Mouse (Mus musculus): ENCODE results near the gene Mfsd2b.

DNA sequence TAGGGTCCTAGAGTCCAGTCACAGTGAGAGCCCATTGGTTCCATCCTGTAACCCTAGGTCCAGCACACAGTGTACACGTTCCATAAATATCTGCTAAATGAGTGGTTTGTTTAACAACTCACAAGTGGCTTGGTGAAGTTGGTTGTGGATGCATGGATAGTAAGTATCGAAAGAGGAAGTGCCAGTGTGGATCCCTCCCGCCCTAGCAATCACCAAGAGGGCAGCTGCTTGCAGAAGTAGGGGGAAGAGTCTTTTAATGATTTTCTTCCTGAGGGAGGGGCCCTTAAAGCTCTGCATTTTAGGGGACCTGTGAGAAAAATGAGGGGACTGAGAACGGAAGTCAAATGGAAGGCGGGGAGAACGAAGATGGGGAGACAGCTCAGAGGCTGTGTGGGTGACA lies 34.1 kb downstream of the Mfsd2b start:
- no peak for TF ChIP-seq POLR2A (IDR thresholded peaks at IDR 0.05; ENCODE audit: borderline replicate concordance, extremely low read depth, insufficient read depth, insufficient read length, poor library complexity, severe bottlenecking)
- no peak for TF ChIP-seq CTCF (IDR thresholded peaks at IDR 0.05; ENCODE audit: borderline replicate concordance, extremely low read depth, insufficient read depth, insufficient read length)
